Mouse (Mus musculus) heart, embryonic 13.5 days (tissue): ENCODE results near the gene Fbxo8. TPM values are rescaled to one million over a fixed set of nuclear protein-coding genes. Genes with fewer than 3 reads are reported as not detected.

Source experiments
- ATAC-seq: fragments of 200-750 bp; cut with Nextera tagmentation; 2 replicates; pipeline ENCODE4 v1.8.0; 2017; ENCODE audit warnings: moderate TSS enrichment; ENCODE audit not compliant: insufficient number of reproducible peaks, low FRiP score, low TSS enrichment; ENCODE audit errors: extremely low read depth
- H3K27ac ChIP-seq: fragments of 300-500 bp; sonication (generic); replicated peaks from 2 replicates; pipeline ENCODE4 v1.5.1; 2015; ENCODE audit warnings: moderate library complexity, mild to moderate bottlenecking, inconsistent platforms
- H3K27me3 ChIP-seq: fragments of 300-500 bp; sonication (generic); replicated peaks from 2 replicates; pipeline ENCODE4 v1.6.1; 2015; ENCODE audit warnings: mild to moderate bottlenecking, inconsistent platforms
- H3K36me3 ChIP-seq: fragments of 300-500 bp; sonication (generic); 2 replicates; pipeline ENCODE4 v1.6.1; 2015; ENCODE audit warnings: mild to moderate bottlenecking, inconsistent platforms
- H3K4me1 ChIP-seq: fragments of 300-500 bp; sonication (generic); 2 replicates; pipeline ENCODE4 v1.6.1; 2015; ENCODE audit warnings: inconsistent platforms
- H3K4me2 ChIP-seq: fragments of 300-500 bp; sonication (generic); 2 replicates; pipeline ENCODE4 v1.6.1; 2015; ENCODE audit warnings: inconsistent platforms, mild to moderate bottlenecking, moderate library complexity
- H3K4me3 ChIP-seq: fragments of 300-500 bp; sonication (generic); 2 replicates; pipeline ENCODE4 v1.5.1; 2015; ENCODE audit warnings: moderate library complexity, mild to moderate bottlenecking, inconsistent platforms
- H3K9ac ChIP-seq: fragments of 300-500 bp; sonication (generic); 2 replicates; pipeline ENCODE4 v1.6.1; 2015; ENCODE audit warnings: inconsistent platforms, mild to moderate bottlenecking, moderate library complexity
- H3K9me3 ChIP-seq: fragments of 300-500 bp; sonication (generic); 2 replicates; pipeline ENCODE4 v1.6.1; 2016; ENCODE audit warnings: inconsistent platforms
- WGBS: fragments of 180-500 bp; shearing (Covaris S2); methylation state at CpG from one replicate; pipeline ENCODE4 v1.1.7; 2015; ENCODE audit warnings: mixed read lengths; 5-methylcytosine and 5-hydroxymethylcytosine counted together
- polyA plus RNA-seq: library from polyadenylated mRNA; unstranded; fragments of >200 nt; fragmentation: Nextera tagmentation; extraction: Ambion mirVana; gene quantifications from 2 replicates; pipeline ENCODE4 v1.2.1, GENCODE M21; 2015

Gene Fbxo8
- polyA plus RNA-seq, 1 experiment from 2014 or later = 42.7 TPM

- Histone ChIP-seq H3K9ac (peak overlapping the region; percentile 96), H3K36me3 (0 out of 2 replicates have a peak, but pooled peaks cover 4% of the 10 kb centered on the region), H3K9me3 (no peaks in the 10 kb centered on the region), H3K27me3 (no peaks in the 10 kb centered on the region), H3K27ac (peak overlapping the region; percentile 90), H3K4me2 (peak overlapping the region; percentile 83), H3K4me3 (peak overlapping the region; percentile 83), H3K4me1 (peaks cover 21% of the 10 kb centered on the region)
- peak; percentile 85 for ATAC-seq
- under 1% methylated on average over 28 of the region's 28 CpGs for WGBS
Measured at GRCm38 (mm10) chr8:56551361-56551852, 517 bp downstream of the Fbxo8 start.

GRCm38 (mm10) chr8:56552045-56552444, 1.2 kb downstream of the Fbxo8 start:
- 22% methylated on average over 10 of the region's 10 CpGs for WGBS
- Histone ChIP-seq H3K4me3 (peak overlapping the region; percentile 83), H3K9ac (peak overlapping the region; percentile 96), H3K27me3 (no peaks in the 10 kb centered on the region), H3K27ac (peak overlapping the region; percentile 90), H3K9me3 (no peaks in the 10 kb centered on the region), H3K4me1 (peaks cover 21% of the 10 kb centered on the region), H3K4me2 (peak overlapping the region; percentile 83), H3K36me3 (0 out of 2 replicates have a peak, but pooled peaks cover 4% of the 10 kb centered on the region)
- no peak for ATAC-seq

GRCm38 (mm10) chr8:56552551-56553103, 1.7 kb downstream of the Fbxo8 start:
- H3K36me3 ChIP-seq = no peaks in the 10 kb centered on the region
- peak overlapping the region; percentile 83 for H3K4me3 ChIP-seq
- peak overlapping the region; percentile 83 for H3K4me2 ChIP-seq
- no peaks in the 10 kb centered on the region for H3K27me3 ChIP-seq
- peaks cover 21% of the 10 kb centered on the region for H3K4me1 ChIP-seq
- WGBS = 33% methylated on average over 5 of the region's 5 CpGs
- H3K9ac ChIP-seq = peak overlapping the region; percentile 52; the same call in 1 of the 2 replicates
- ATAC-seq = no peak
- no peaks in the 10 kb centered on the region for H3K9me3 ChIP-seq
- H3K27ac ChIP-seq = no peak overlapping the region

GRCm38 (mm10) chr8:56564399-56565047, 13.6 kb downstream of the Fbxo8 start:
- Histone ChIP-seq H3K27ac (no peak overlapping the region), H3K4me1 (0 out of 2 replicates have a peak, but pooled peaks cover 2% of the 10 kb centered on the region), H3K4me2 (no peak overlapping the region), H3K36me3 (peaks cover 7% of the 10 kb centered on the region), H3K9me3 (no peaks in the 10 kb centered on the region), H3K9ac (no peak overlapping the region), H3K4me3 (no peak overlapping the region), H3K27me3 (no peaks in the 10 kb centered on the region)
- 77% methylated on average over 4 of the region's 4 CpGs for WGBS
- ATAC-seq = no peak

- H3K36me3 ChIP-seq = peaks cover 7% of the 10 kb centered on the region
- no peak for ATAC-seq
- no peak overlapping the region for H3K9ac ChIP-seq
- no peaks in the 10 kb centered on the region for H3K27me3 ChIP-seq
- 0 out of 2 replicates have a peak, but pooled peaks cover 2% of the 10 kb centered on the region for H3K4me1 ChIP-seq
- no peak overlapping the region for H3K4me3 ChIP-seq
- 88% methylated on average over 9 of the region's 9 CpGs for WGBS
- no peak overlapping the region for H3K27ac ChIP-seq
- H3K9me3 ChIP-seq = no peaks in the 10 kb centered on the region
- H3K4me2 ChIP-seq = no peak overlapping the region
Measured at GRCm38 (mm10) chr8:56566856-56567255, 16.0 kb downstream of the Fbxo8 start.

GRCm38 (mm10) chr8:56580918-56581317, 30.0 kb downstream of the Fbxo8 start:
- no peak overlapping the region for H3K27ac ChIP-seq
- H3K9ac ChIP-seq = no peak overlapping the region
- H3K9me3 ChIP-seq = no peaks in the 10 kb centered on the region
- no peaks in the 10 kb centered on the region for H3K27me3 ChIP-seq
- H3K4me1 ChIP-seq = no peaks in the 10 kb centered on the region
- no peak overlapping the region for H3K4me3 ChIP-seq
- ATAC-seq = no peak
- 89% methylated on average over 4 of the region's 4 CpGs for WGBS
- H3K36me3 ChIP-seq = no peaks in the 10 kb centered on the region
- no peak overlapping the region for H3K4me2 ChIP-seq

GRCm38 (mm10) chr8:56582841-56583240, 32.0 kb downstream of the Fbxo8 start:
- H3K4me1 ChIP-seq = no peaks in the 10 kb centered on the region
- ATAC-seq = no peak
- no peak overlapping the region for H3K4me2 ChIP-seq
- H3K27ac ChIP-seq = no peak overlapping the region
- no peaks in the 10 kb centered on the region for H3K36me3 ChIP-seq
- no peaks in the 10 kb centered on the region for H3K9me3 ChIP-seq
- H3K9ac ChIP-seq = no peak overlapping the region
- H3K4me3 ChIP-seq = no peak overlapping the region
- H3K27me3 ChIP-seq = no peaks in the 10 kb centered on the region

- Histone ChIP-seq H3K9me3 (no peaks in the 10 kb centered on the region), H3K27me3 (no peaks in the 10 kb centered on the region), H3K36me3 (peaks cover 15% of the 10 kb centered on the region), H3K4me2 (no peak overlapping the region), H3K4me1 (no peaks in the 10 kb centered on the region), H3K9ac (no peak overlapping the region), H3K4me3 (no peak overlapping the region), H3K27ac (no peak overlapping the region)
- ATAC-seq = no peak
- WGBS = 73% methylated on average over 2 of the region's 2 CpGs
Measured at GRCm38 (mm10) chr8:56589004-56589403, 38.1 kb downstream of the Fbxo8 start.

- H3K4me2 ChIP-seq = no peak overlapping the region
- H3K27me3 ChIP-seq = no peaks in the 10 kb centered on the region
- no peaks in the 10 kb centered on the region for H3K9me3 ChIP-seq
- H3K4me1 ChIP-seq = no peaks in the 10 kb centered on the region
- no peak overlapping the region for H3K4me3 ChIP-seq
- 87% methylated on average over 1 of the region's 1 CpGs for WGBS
- ATAC-seq = no peak
- no peak overlapping the region for H3K27ac ChIP-seq
- H3K9ac ChIP-seq = no peak overlapping the region
- peaks cover 15% of the 10 kb centered on the region for H3K36me3 ChIP-seq
Measured at GRCm38 (mm10) chr8:56591084-56591483, 40.2 kb downstream of the Fbxo8 start.

GRCm38 (mm10) chr8:56591502-56591901, 40.6 kb downstream of the Fbxo8 start:
- peaks cover 15% of the 10 kb centered on the region for H3K36me3 ChIP-seq
- H3K27me3 ChIP-seq = no peaks in the 10 kb centered on the region
- no peak overlapping the region for H3K9ac ChIP-seq
- ATAC-seq = no peak
- no peak overlapping the region for H3K27ac ChIP-seq
- no peaks in the 10 kb centered on the region for H3K9me3 ChIP-seq
- 96% methylated on average over 5 of the region's 5 CpGs for WGBS
- no peaks in the 10 kb centered on the region for H3K4me1 ChIP-seq
- H3K4me2 ChIP-seq = no peak overlapping the region
- H3K4me3 ChIP-seq = no peak overlapping the region

- Histone ChIP-seq H3K27me3 (no peaks in the 10 kb centered on the region), H3K4me2 (no peak overlapping the region), H3K36me3 (no peaks in the 10 kb centered on the region), H3K9me3 (no peaks in the 10 kb centered on the region), H3K4me1 (peaks cover 4% of the 10 kb centered on the region), H3K9ac (no peak overlapping the region), H3K4me3 (no peak overlapping the region), H3K27ac (no peak overlapping the region)
- WGBS = 47% methylated on average over 3 of the region's 3 CpGs
- ATAC-seq = no peak
Measured at GRCm38 (mm10) chr8:56606481-56606880, 55.6 kb downstream of the Fbxo8 start.

GRCm38 (mm10) chr8:56611736-56612135, 60.8 kb downstream of the Fbxo8 start:
- no peak for ATAC-seq
- H3K36me3 ChIP-seq = no peaks in the 10 kb centered on the region
- 0 out of 2 replicates have a peak, but pooled peaks cover 3% of the 10 kb centered on the region for H3K27me3 ChIP-seq
- WGBS = 35% methylated on average over 6 of the region's 6 CpGs
- H3K9me3 ChIP-seq = no peaks in the 10 kb centered on the region
- no peak overlapping the region for H3K27ac ChIP-seq
- no peak overlapping the region for H3K4me3 ChIP-seq
- no peak overlapping the region; the same call in 1 of the 2 replicates for H3K4me2 ChIP-seq
- H3K4me1 ChIP-seq = peaks cover 5% of the 10 kb centered on the region
- H3K9ac ChIP-seq = no peak overlapping the region
